Mouse (Mus musculus) erythroblast, embryonic 14.5 days (primary cell): ENCODE data around the gene Tmem30b.

Experiments used
- GATA1 ChIP-seq: IDR thresholded peaks from 2 replicates; pipeline ENCODE4 v1.6.1; 2012; ENCODE audit warnings: low read length, inconsistent platforms, mixed read lengths
- TAL1 ChIP-seq: IDR thresholded peaks from 3 replicates; pipeline ENCODE4 v1.6.1; 2012; ENCODE audit warnings: low read length, inconsistent platforms, mixed read lengths

GRCm38 (mm10) chr12:73537499-73538138 is 8.6 kb downstream of the Tmem30b start:
- TF ChIP-seq TAL1 (no peak), GATA1 (no peak)
